Mouse (Mus musculus) small intestine, adult 2 months (tissue): ENCODE measurements around the gene Bscl2. TPM values are rescaled to one million over a fixed set of nuclear protein-coding genes. Genes with fewer than 3 reads are reported as not detected.
A peak's percentile ranks its signal among the peaks of the same experiment; 100 is the strongest.

Experiments
- H3K27ac ChIP-seq: fragments of 200-500 bp; 2 replicates; pipeline ENCODE4 v1.5.1; 2012; ENCODE audit warnings: low read depth, low read length, control low read depth, inconsistent platforms; ENCODE audit not compliant: insufficient read depth
- H3K27me3 ChIP-seq: fragments of 200-500 bp; 2 replicates; pipeline ENCODE4 v1.6.1; 2012; ENCODE audit warnings: mild to moderate bottlenecking, moderate library complexity, low read length, inconsistent platforms; ENCODE audit not compliant: control insufficient read depth, insufficient read depth
- H3K36me3 ChIP-seq: fragments of 200-500 bp; 2 replicates; pipeline ENCODE4 v1.6.1; 2012; ENCODE audit warnings: mild to moderate bottlenecking, low read length, control low read depth, inconsistent platforms; ENCODE audit not compliant: control insufficient read depth, insufficient read depth
- H3K4me1 ChIP-seq: fragments of 200-500 bp; 2 replicates; pipeline ENCODE4 v1.6.1; 2012; ENCODE audit warnings: low read length, inconsistent platforms, mixed read lengths; ENCODE audit not compliant: control insufficient read depth, insufficient read depth, insufficient read length
- H3K4me3 ChIP-seq: fragments of 200-500 bp; 2 replicates; pipeline ENCODE4 v1.5.1; 2012; ENCODE audit warnings: low read depth, mild to moderate bottlenecking, control low read depth, inconsistent platforms, low read length, moderate library complexity
- CTCF ChIP-seq: fragments of 200-500 bp; IDR thresholded peaks from 2 replicates; pipeline ENCODE4 v1.5.1; 2012; ENCODE audit warnings: low read depth, mild to moderate bottlenecking, control low read depth, inconsistent platforms, low read length, moderate library complexity, mixed read lengths; ENCODE audit not compliant: insufficient replicate concordance, insufficient read length; ENCODE audit errors: extremely low read depth
- POLR2A ChIP-seq: fragments of 200-500 bp; IDR thresholded peaks from 2 replicates; pipeline ENCODE4 v1.6.1; 2012; ENCODE audit warnings: low read depth, mild to moderate bottlenecking, control low read depth, inconsistent platforms, low read length, moderate library complexity
- WGBS: fragments of 180-500 bp; shearing (Covaris S2); methylation state at CpG from one replicate; pipeline ENCODE4 v1.1.7; 2018; 5-methylcytosine and 5-hydroxymethylcytosine counted together
- polyA plus RNA-seq: library from polyadenylated mRNA; depleted of rRNA; stranded (reverse); fragments of >200 nt; gene quantifications from 2 replicates; pipeline ENCODE4 v1.2.3, GENCODE M21; 2012

The Bscl2 gene
- polyA plus RNA-seq, 1 experiment = 82.6 TPM

DNA sequence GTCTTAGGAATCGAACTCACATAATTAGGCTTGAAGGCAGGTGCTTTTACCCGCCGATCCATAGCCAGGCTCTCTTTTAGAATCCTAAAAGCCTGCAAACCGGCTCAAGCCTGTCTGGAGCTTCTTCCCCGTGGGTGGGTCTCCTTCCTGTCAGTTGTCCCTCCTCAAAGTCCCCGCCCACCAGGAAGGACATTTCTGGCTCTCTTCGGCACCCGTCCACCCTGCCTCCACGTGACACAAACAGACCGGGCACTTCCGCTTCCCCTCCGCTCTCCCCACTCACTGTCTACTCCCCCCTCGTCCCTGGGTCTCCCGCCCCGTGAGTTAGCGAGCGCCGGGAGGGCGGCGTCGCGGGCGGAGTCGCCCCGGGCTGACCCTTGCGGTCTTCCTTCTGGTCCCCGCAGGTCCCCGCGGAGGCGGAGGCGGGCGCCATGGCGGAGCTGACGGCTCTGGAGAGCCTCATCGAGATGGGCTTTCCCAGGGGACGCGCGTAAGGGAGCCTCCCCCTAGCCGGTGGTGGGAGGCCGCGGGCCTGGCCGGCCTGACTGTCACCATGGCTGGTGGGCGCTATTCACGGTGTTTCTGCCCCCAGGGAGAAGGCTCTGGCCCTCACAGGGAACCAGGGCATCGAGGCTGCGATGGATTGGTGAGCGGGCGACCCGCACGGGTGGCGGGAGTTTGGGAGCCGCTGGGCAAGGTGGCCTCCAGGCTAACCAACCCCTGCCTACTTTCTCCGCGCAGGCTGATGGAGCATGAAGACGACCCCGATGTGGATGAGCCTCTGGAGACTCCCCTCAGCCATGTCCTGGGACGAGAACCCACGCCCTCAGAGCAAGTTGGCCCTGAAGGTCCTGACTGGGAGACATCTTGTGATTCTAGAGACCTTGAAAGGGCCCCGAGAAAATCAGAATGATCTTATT, 34.3 kb downstream of the Bscl2 start, which contains the start of gene Ubxn1:
Gene Ubxn1 (plus strand): TSS at position 230 of the 920 bp plus-strand sequence.
- Histone ChIP-seq H3K36me3 (peaks cover 26% of the 10 kb centered on the region), H3K27me3 (no peaks in the 10 kb centered on the region), H3K4me1 (peaks cover 11% of the 10 kb centered on the region; the same call in 1 of the 2 replicates), H3K27ac (peak within 1 kb of the TSS; percentile 68), H3K4me3 (peak within 1 kb of the TSS; percentile 87)
- TF ChIP-seq CTCF = no peak
- peak; percentile 81 for TF ChIP-seq POLR2A
- WGBS = under 1% methylated on average over 57 of the region's 59 CpGs

DNA sequence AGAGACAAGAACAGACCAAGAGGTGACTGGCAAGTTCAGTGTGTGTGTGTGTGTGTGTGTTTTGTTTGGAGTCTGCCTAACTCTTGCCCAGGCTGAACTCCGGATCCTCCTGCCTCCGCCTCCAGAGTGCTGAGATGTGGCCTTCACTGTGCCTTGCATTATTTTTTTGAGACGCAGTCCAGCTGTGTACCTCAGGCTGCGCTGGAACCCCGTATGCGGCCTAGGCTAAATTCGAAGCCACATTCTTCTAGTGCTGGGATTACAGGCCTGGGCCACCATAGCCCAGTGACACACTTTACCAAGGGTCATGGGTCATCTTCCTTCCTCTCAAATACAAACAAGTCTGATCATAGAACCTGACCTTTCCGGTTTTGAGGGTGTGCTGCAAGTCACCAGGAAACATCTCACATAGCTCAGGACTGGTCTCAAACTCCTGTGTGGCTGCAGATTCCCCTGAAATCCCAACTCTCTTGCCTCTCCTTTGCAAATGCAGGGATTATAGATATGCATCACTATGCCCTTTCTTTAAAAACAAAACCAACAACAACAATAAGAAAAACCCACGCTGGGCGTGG, 35.1 kb downstream of the Bscl2 start:
- Histone ChIP-seq H3K27me3 (no peaks in the 10 kb centered on the region), H3K36me3 (peaks cover 26% of the 10 kb centered on the region), H3K4me1 (peaks cover 11% of the 10 kb centered on the region; the same call in 1 of the 2 replicates), H3K27ac (peak overlapping the region; percentile 68; the same call in 1 of the 2 replicates), H3K4me3 (peak overlapping the region; percentile 87)
- TF ChIP-seq POLR2A = no peak
- no peak for TF ChIP-seq CTCF
- WGBS = 38% methylated on average over 10 of the region's 10 CpGs

DNA sequence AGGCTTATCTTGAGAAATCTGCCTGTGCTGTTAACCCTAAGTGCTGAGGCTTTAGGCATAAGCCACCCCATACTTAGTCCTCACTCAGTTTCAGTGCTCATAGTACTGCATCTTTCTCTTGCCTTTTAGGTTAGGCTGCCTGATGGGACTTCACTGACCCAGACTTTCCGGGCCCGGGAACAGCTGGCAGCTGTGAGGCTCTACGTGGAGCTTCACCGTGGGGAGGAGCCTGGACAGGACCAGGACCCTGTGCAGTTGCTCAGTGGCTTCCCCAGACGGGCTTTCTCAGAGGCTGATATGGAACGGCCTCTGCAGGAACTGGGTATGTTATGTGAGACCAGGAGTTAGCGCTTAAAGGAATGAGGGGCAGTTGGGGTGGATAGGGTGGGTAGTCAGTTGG, 37.8 kb downstream of the Bscl2 start:
- Histone ChIP-seq H3K36me3 (peaks cover 28% of the 10 kb centered on the region), H3K4me3 (no peak overlapping the region), H3K27ac (no peak overlapping the region), H3K4me1 (peaks cover 8% of the 10 kb centered on the region; the same call in 1 of the 2 replicates), H3K27me3 (no peaks in the 10 kb centered on the region)
- TF ChIP-seq CTCF (no peak), POLR2A (no peak)
- 90% methylated on average over 7 of the region's 7 CpGs for WGBS

DNA sequence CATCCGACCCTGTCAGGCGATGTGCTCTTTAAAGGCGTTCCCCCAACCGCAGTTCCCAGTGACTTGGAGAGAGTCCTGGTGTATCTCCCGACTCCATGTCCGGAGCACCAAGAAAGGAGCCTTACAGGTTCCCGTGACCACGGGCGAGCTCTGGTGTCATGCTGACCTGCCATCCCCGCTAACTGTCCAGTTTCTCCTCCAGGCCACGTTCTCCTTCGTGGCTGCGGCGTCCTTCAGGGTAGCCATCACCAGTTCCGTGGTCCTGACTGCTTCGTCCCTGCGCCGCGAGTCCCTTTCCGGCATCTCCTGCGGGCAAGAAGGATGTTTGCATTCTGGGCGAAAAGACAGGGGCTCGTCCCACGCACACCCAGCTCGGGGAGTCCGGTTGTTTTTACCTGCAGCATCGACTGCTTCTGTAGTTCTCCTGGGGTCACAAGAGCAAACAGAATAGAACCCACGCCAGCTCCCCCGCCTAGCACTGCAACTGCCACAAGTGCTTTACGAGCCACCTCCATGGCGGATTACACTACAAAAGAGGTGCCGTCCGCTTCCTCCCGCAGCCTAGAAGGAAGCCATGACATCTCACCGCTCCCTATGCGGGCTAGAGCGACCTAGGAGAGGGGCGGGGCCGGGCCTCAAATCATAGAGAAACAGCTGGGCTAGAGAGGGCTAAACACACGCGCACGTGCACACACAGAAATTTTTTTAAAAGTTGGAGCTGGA, 43.2 kb downstream of the Bscl2 start, which contains the start of gene Uqcc3:
Gene Uqcc3 (minus strand): TSS at position 613 of the 723 bp plus-strand sequence.
- Histone ChIP-seq H3K27me3 (no peaks in the 10 kb centered on the region), H3K4me1 (no peaks in the 10 kb centered on the region), H3K4me3 (peak within 1 kb of the TSS; percentile 84), H3K27ac (peak within 1 kb of the TSS; percentile 45), H3K36me3 (peaks cover 9% of the 10 kb centered on the region)
- TF ChIP-seq POLR2A = peak; percentile 82; the same call in 1 of the 2 replicates
- TF ChIP-seq CTCF = no peak
- WGBS = under 1% methylated on average over 42 of the region's 42 CpGs

DNA sequence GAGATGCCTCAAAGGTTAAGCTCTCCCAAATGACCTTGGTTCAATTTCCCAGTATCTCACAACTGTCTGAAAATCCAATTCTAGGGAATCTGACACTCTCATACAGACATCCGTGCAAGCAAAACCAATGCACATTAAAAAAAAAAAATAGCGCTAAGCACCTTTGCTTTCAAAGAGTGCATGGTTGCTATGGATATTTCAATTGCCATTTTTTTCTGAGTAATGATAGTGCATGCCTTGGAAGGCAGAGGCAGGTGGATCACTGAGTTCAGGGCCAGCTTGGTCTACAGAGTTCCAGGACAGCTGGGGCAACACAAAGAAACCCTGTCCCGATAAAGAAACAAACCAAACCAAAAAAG, 43.7 kb downstream of the Bscl2 start:
- no peaks in the 10 kb centered on the region for H3K4me1 ChIP-seq
- peak overlapping the region; percentile 84 for H3K4me3 ChIP-seq
- no peaks in the 10 kb centered on the region for H3K27me3 ChIP-seq
- H3K36me3 ChIP-seq = peaks cover 5% of the 10 kb centered on the region
- WGBS = 4% methylated on average over 3 of the region's 3 CpGs
- H3K27ac ChIP-seq = no peak overlapping the region
- no peak for TF ChIP-seq POLR2A

DNA sequence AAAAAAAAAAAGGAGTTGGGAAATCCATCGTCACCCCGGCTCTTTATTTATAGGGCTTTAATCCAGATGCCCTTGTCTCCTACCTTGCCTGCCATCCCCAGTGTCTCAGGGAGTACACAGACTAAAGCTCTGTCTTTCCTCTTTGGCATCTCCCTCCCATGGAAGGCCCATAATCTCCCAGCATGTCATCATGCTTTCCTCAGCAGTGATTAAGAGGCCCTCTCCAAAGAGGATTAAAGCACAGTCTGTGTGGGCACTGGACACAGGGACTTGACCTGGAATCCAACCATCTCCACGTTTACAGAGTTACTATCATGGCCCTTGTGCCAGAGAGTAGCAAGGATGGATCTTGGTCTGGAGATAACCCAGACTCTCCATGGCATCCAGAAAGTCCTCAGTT, 46.3 kb downstream of the Bscl2 start, which contains the start of the genes Lbhd1 and Gm49403:
Gene Lbhd1 (plus strand): TSS at position 117 of the 400 bp plus-strand sequence.
Gene Gm49403 (plus strand): TSS at position 315 of the 400 bp plus-strand sequence.
- H3K4me1 ChIP-seq = no peaks in the 10 kb centered on the region; the same call in 1 of the 2 replicates
- TF ChIP-seq CTCF (no peak), POLR2A (no peak)
- H3K27ac ChIP-seq = no peak within 1 kb of the TSS
- no peaks in the 10 kb centered on the region for H3K36me3 ChIP-seq
- WGBS = 70% methylated on average over 3 of the region's 3 CpGs
- H3K4me3 ChIP-seq = no peak within 1 kb of the TSS
- no peaks in the 10 kb centered on the region for H3K27me3 ChIP-seq
